Comparison of ENCODE assay signal across 8 mouse cellular contexts in the genomic region with DNA sequence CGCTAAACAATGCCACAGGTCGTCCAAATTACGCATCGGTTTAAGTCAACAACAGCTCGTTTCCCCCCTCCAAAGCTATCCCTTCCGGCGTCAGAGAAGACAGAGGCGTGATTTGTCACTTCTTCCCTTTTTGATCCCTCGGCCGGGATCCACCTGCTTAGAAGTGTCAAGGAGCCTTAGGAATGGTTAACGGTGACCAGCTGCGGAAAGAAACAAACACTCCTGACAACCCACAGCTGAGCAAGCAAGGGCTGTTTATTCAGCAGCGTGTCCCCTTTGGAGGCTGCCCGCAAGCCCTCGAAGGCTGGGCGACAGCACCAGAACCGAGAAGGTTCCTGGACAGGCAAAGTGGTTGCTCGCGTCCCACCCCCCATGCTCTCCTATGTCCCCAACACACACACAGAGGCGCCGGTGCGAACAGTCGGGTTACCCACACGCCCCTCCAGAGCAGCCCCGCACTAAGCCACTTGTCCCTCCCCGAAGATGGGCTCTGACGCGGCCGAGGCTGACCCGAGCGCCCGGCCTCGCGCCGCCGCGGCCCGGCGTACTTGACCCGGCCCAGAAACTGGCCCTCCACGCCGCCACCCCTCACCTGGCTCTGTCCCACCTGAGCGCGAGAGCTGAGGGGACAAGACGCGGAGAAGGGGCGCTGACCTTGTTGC. TPM values are rescaled to one million over a fixed set of nuclear protein-coding genes. Genes with fewer than 3 reads are reported as not detected.
DNase-seq lines count a peak whose midpoint lies in the region; ATAC-seq and TF ChIP-seq lines count a peak whose summit lies in the region.

No protein-coding gene starts in this region.

- ATAC-seq in forebrain, embryonic 12.5 days (ENCODE audit: low FRiP score) = peak; percentile 79
- peak; percentile 57 for ATAC-seq in heart, postnatal 0 days (ENCODE audit: insufficient read depth, low read depth)
- peak; percentile 83 for ATAC-seq in lung, embryonic 14.5 days (ENCODE audit: insufficient read depth)

- in situ Hi-C loops in ES-E14 (cut with MboI; ENCODE audit: low sequenced_read_pairs in 2 of 2, unreplicated experiment in 2 of 2) = no loop called here

- no peaks in the 10 kb centered on the region for H3K9me3 ChIP-seq in ES-E14 (ENCODE audit: control insufficient read depth, insufficient read depth, low read depth, low read length)
- H3K9me3 ChIP-seq in forebrain, embryonic 12.5 days = no peaks in the 10 kb centered on the region
- no peaks in the 10 kb centered on the region for H3K9me3 ChIP-seq in heart, postnatal 0 days (replicated peaks; ENCODE audit: control insufficient read depth, low read length)
- no peaks in the 10 kb centered on the region for H3K9me3 ChIP-seq in lung, embryonic 14.5 days (ENCODE audit: low read depth, low read length)

- peaks cover 5% of the 10 kb centered on the region for H3K36me3 ChIP-seq in ES-E14 (ENCODE audit: control insufficient read depth, insufficient read depth, low read length, poor library complexity, severe bottlenecking)
- H3K36me3 ChIP-seq in forebrain, embryonic 12.5 days (replicated peaks) = peaks cover 20% of the 10 kb centered on the region
- peaks cover 15% of the 10 kb centered on the region for H3K36me3 ChIP-seq in heart, postnatal 0 days (replicated peaks; ENCODE audit: control insufficient read depth, insufficient read depth, low read length)
- H3K36me3 ChIP-seq in lung, embryonic 14.5 days (ENCODE audit: insufficient read depth) = peaks cover 18% of the 10 kb centered on the region

- under 1% methylated on average over 47 of the region's 47 CpGs for WGBS in forebrain, embryonic 12.5 days
- under 1% methylated on average over 43 of the region's 47 CpGs for WGBS in heart, postnatal 0 days
- WGBS in lung, embryonic 14.5 days = under 1% methylated on average over 46 of the region's 47 CpGs
- WGBS in olfactory bulb, adult 2 months = under 1% methylated on average over 47 of the region's 47 CpGs

- H3K27ac ChIP-seq in ES-E14 (ENCODE audit: insufficient read depth, low read depth, low read length, poor library complexity, severe bottlenecking) = no peak overlapping the region
- peak overlapping the region; percentile 89; the same call in 1 of the 2 replicates for H3K27ac ChIP-seq in forebrain, embryonic 12.5 days
- H3K27ac ChIP-seq in heart, postnatal 0 days (ENCODE audit: low read depth) = peak overlapping the region; percentile 96
- H3K27ac ChIP-seq in lung, embryonic 14.5 days (ENCODE audit: low read depth) = peak overlapping the region; percentile 91
- H3K27ac ChIP-seq in olfactory bulb, adult 2 months (ENCODE audit: insufficient read depth, low read depth, low read length) = peak overlapping the region; percentile 66

- H3K4me1 ChIP-seq in ES-E14 (ENCODE audit: control insufficient read depth in 2 of 2, insufficient read depth in 2 of 2, low read length in 2 of 2, poor library complexity in 1 of 2) = peaks cover 0 to 8% of the 10 kb centered on the region in 2 experiments; a peak in 2 of 4 replicates
- peaks cover 15% of the 10 kb centered on the region for H3K4me1 ChIP-seq in forebrain, embryonic 12.5 days
- peaks cover 13% of the 10 kb centered on the region for H3K4me1 ChIP-seq in heart, postnatal 0 days (ENCODE audit: control insufficient read depth, insufficient read depth)
- H3K4me1 ChIP-seq in lung, embryonic 14.5 days (ENCODE audit: insufficient read depth) = peaks cover 12% of the 10 kb centered on the region
- no peaks in the 10 kb centered on the region for H3K4me1 ChIP-seq in olfactory bulb, adult 2 months (ENCODE audit: control insufficient read depth, insufficient read depth, low read length)

- H3K9ac ChIP-seq in ES-E14 (ENCODE audit: insufficient read depth, low read depth, low read length, poor library complexity, severe bottlenecking) = peak overlapping the region; percentile 96
- H3K9ac ChIP-seq in forebrain, embryonic 12.5 days = peak overlapping the region; percentile 99
- H3K9ac ChIP-seq in heart, postnatal 0 days (replicated peaks; ENCODE audit: low read depth, low read length) = peak overlapping the region; percentile 99
- H3K9ac ChIP-seq in lung, embryonic 14.5 days = peak overlapping the region; percentile 98

- TF ChIP-seq POLR2A in olfactory bulb, adult 2 months (IDR thresholded peaks at IDR 0.05; ENCODE audit: insufficient read depth, low read depth, low read length) = no peak

- no peak for TF ChIP-seq EP300 in heart, postnatal 0 days (IDR thresholded peaks at IDR 0.05; ENCODE audit: low read depth)

- H3K4me2 ChIP-seq in forebrain, embryonic 12.5 days = peak overlapping the region; percentile 96
- H3K4me2 ChIP-seq in heart, postnatal 0 days (ENCODE audit: low read depth, low read length) = peak overlapping the region; percentile 86
- peak overlapping the region; percentile 94 for H3K4me2 ChIP-seq in lung, embryonic 14.5 days

- no peaks in the 10 kb centered on the region; the same call in 1 of the 2 replicates for H3K27me3 ChIP-seq in forebrain, embryonic 12.5 days
- no peaks in the 10 kb centered on the region for H3K27me3 ChIP-seq in heart, postnatal 0 days (ENCODE audit: control insufficient read depth, insufficient read depth, low read length)
- H3K27me3 ChIP-seq in lung, embryonic 14.5 days (ENCODE audit: insufficient read depth, low read length) = no peaks in the 10 kb centered on the region

- H3K4me3 ChIP-seq in ES-E14 (ENCODE audit: insufficient read depth in 1 of 2, low read depth in 1 of 2, low read length in 2 of 2, poor library complexity in 1 of 2, severe bottlenecking in 1 of 2) = peak overlapping the region; percentile 95
- H3K4me3 ChIP-seq in forebrain, embryonic 12.5 days (replicated peaks) = peak overlapping the region; percentile 100
- H3K4me3 ChIP-seq in heart, postnatal 0 days (ENCODE audit: low read depth, low read length) = peak overlapping the region; percentile 98
- H3K4me3 ChIP-seq in lung, embryonic 14.5 days (ENCODE audit: low read depth, low read length) = peak overlapping the region; percentile 99
- H3K4me3 ChIP-seq in olfactory bulb, adult 2 months (ENCODE audit: insufficient read depth, low read depth, low read length) = peak overlapping the region; percentile 55

- peak; percentile 39 for DNase-seq in ES-E14 (ENCODE audit: low read depth, low spot score)
- peak; percentile 70 for DNase-seq in adrenal gland, postnatal 10 days
- DNase-seq in heart, postnatal 0 days (ENCODE audit: low spot score) = peak; percentile 42
- DNase-seq in layer of hippocampus, adult 18-20 months (ENCODE audit: low spot score in 2 of 2) = peak; percentile 27 to 51
- DNase-seq in lung, embryonic 14.5 days = peak; percentile 47
- DNase-seq in c-Kit-positive CD71-positive TER-119-positive erythroid progenitor cells, embryonic 14.5 days (ENCODE audit: low spot score) = no peak

- no peak for TF ChIP-seq CTCF in heart, postnatal 0 days (IDR thresholded peaks at IDR 0.05; ENCODE audit: low read depth)
- no peak for TF ChIP-seq CTCF in lung, embryonic 14.5 days (IDR thresholded peaks at IDR 0.05; ENCODE audit: low read depth)
- no peak for TF ChIP-seq CTCF in olfactory bulb, adult 2 months (IDR thresholded peaks at IDR 0.05; ENCODE audit: insufficient read depth, low read depth, low read length)

TF ChIP-seq in ES-E14, 5 proteins besides CTCF, POLR2A, EP300 and RAD21:
- TF ChIP-seq MAFK (IDR thresholded peaks at IDR 0.05; ENCODE audit: insufficient read depth, low read depth, low read length) (no peak), CHD2 (IDR thresholded peaks at IDR 0.05; ENCODE audit: low read depth, low read length) (no peak), ZC3H11A (IDR thresholded peaks at IDR 0.05; ENCODE audit: borderline replicate concordance, low read depth, low read length) (no peak), ZNF384 (IDR thresholded peaks at IDR 0.05; ENCODE audit: low read depth, low read length) (no peak), HCFC1 (IDR thresholded peaks at IDR 0.05; ENCODE audit: borderline replicate concordance, insufficient read depth, low read length) (no peak)
TF ChIP-seq in ES-E14: peak in this region for 0.

RNA-seq across cellular contexts. Expression of a gene that starts 0.6 kb away (rescaled TPM):
- 94.7 and 104 TPM in 2 replicates for total RNA-seq in ES-E14 (2012; rRNA removed)
- total RNA-seq in adrenal gland, postnatal 10 days (2021) = 100 to 1,000 TPM; 145 to 152 TPM
- 154 and 159 TPM in 2 replicates for polyA plus RNA-seq in forebrain, embryonic 12.5 days (2016; fragmentation: Nextera tagmentation; extraction: Ambion mirVana)
- 72.7 and 80.9 TPM in 2 replicates for total RNA-seq in heart, postnatal 0 days (2014; rRNA removed; ENCODE audit: low replicate concordance)
- polyA plus RNA-seq in heart, postnatal 0 days (2015; fragmentation: Nextera tagmentation; extraction: Ambion mirVana) = 82.5 and 84.3 TPM in 2 replicates
- total RNA-seq in layer of hippocampus, adult 18-20 months (2021) = 10 to 100 TPM; 89.4 to 90.6 TPM
- 113 and 114 TPM in 2 replicates for polyA plus RNA-seq in lung, embryonic 14.5 days (2014; fragmentation: Nextera tagmentation; extraction: Ambion mirVana)
- polyA plus RNA-seq in olfactory bulb, adult 2 months (2012; ENCODE audit: insufficient read depth, insufficient read length, low replicate concordance, missing spikeins) = not detected in 2 replicates

RNA-seq across cellular contexts. Expression of a gene that starts 1.6 kb away (rescaled TPM):
- 1.8 and 1.9 TPM in 2 replicates for total RNA-seq in ES-E14 (2012; rRNA removed)
- total RNA-seq in adrenal gland, postnatal 10 days (2021) = 10 to 100 TPM; 14.2 to 26.8 TPM
- 3.7 and 6.1 TPM in 2 replicates for polyA plus RNA-seq in forebrain, embryonic 12.5 days (2016; fragmentation: Nextera tagmentation; extraction: Ambion mirVana)
- 19.6 and 21.8 TPM in 2 replicates for total RNA-seq in heart, postnatal 0 days (2014; rRNA removed; ENCODE audit: low replicate concordance)
- polyA plus RNA-seq in heart, postnatal 0 days (2015; fragmentation: Nextera tagmentation; extraction: Ambion mirVana) = 13.5 and 13.7 TPM in 2 replicates
- 10 to 100 TPM; 76.6 to 76.9 TPM for total RNA-seq in layer of hippocampus, adult 18-20 months (2021)
- 0.63 and 0.95 TPM in 2 replicates for polyA plus RNA-seq in lung, embryonic 14.5 days (2014; fragmentation: Nextera tagmentation; extraction: Ambion mirVana)
- polyA plus RNA-seq in olfactory bulb, adult 2 months (2012; ENCODE audit: insufficient read depth, insufficient read length, low replicate concordance, missing spikeins) = not detected in 2 replicates
